Mouse (Mus musculus) spleen, adult 2 months (tissue): ENCODE data around the gene Odf3l2. TPM values are rescaled to one million over a fixed set of nuclear protein-coding genes. Genes with fewer than 3 reads are reported as not detected.

Source experiments
- DNase-seq, 2 experiments: peaks; one replicate each; pipeline versions ENCODE4 v3.0.0 to v3.0.0-alpha.2; 2012 to 2021; ENCODE audit warnings: low spot score in 2 of 2, low read depth in 1 of 2
- H3K27ac ChIP-seq: fragments of 200-500 bp; 2 replicates; pipeline ENCODE4 v1.5.1; 2012; ENCODE audit warnings: low read length, inconsistent platforms; ENCODE audit not compliant: insufficient read depth
- H3K27me3 ChIP-seq: fragments of 200-500 bp; 2 replicates; pipeline ENCODE4 v1.6.1; 2012; ENCODE audit warnings: mild to moderate bottlenecking, moderate library complexity, low read length, inconsistent platforms; ENCODE audit not compliant: control insufficient read depth, insufficient read depth
- H3K36me3 ChIP-seq: fragments of 200-500 bp; 2 replicates; pipeline ENCODE4 v1.6.1; 2012; ENCODE audit warnings: mild to moderate bottlenecking, low read length, inconsistent platforms; ENCODE audit not compliant: control insufficient read depth, insufficient read depth
- H3K4me1 ChIP-seq: fragments of 200-500 bp; 2 replicates; pipeline ENCODE4 v1.6.1; 2011; ENCODE audit warnings: inconsistent platforms; ENCODE audit not compliant: control insufficient read depth, insufficient read depth, insufficient read length
- H3K4me3 ChIP-seq: fragments of 200-500 bp; 2 replicates; pipeline ENCODE4 v1.5.1; 2011; ENCODE audit warnings: mild to moderate bottlenecking, inconsistent platforms; ENCODE audit not compliant: insufficient read depth, insufficient read length; ENCODE audit errors: extremely low read depth
- CTCF ChIP-seq: fragments of 200-500 bp; IDR thresholded peaks from 2 replicates; pipeline ENCODE4 v1.5.1; 2011; ENCODE audit warnings: mild to moderate bottlenecking, inconsistent platforms; ENCODE audit not compliant: insufficient read depth, insufficient read length, insufficient replicate concordance; ENCODE audit errors: extremely low read depth
- POLR2A ChIP-seq: fragments of 200-500 bp; IDR thresholded peaks from 2 replicates; pipeline ENCODE4 v1.6.1; 2011; ENCODE audit warnings: low read depth, low read length, inconsistent platforms
- WGBS: fragments of 180-500 bp; shearing (Covaris S2); methylation state at CpG from one replicate; pipeline ENCODE4 v1.1.7; 2018; 5-methylcytosine and 5-hydroxymethylcytosine counted together
- polyA plus RNA-seq: library from polyadenylated mRNA; depleted of rRNA; stranded (reverse); fragments of >200 nt; gene quantifications from 2 replicates; pipeline ENCODE4 v1.2.3, GENCODE M21; 2012

Gene Odf3l2
- polyA plus RNA-seq, 1 experiment: not detected

DNA sequence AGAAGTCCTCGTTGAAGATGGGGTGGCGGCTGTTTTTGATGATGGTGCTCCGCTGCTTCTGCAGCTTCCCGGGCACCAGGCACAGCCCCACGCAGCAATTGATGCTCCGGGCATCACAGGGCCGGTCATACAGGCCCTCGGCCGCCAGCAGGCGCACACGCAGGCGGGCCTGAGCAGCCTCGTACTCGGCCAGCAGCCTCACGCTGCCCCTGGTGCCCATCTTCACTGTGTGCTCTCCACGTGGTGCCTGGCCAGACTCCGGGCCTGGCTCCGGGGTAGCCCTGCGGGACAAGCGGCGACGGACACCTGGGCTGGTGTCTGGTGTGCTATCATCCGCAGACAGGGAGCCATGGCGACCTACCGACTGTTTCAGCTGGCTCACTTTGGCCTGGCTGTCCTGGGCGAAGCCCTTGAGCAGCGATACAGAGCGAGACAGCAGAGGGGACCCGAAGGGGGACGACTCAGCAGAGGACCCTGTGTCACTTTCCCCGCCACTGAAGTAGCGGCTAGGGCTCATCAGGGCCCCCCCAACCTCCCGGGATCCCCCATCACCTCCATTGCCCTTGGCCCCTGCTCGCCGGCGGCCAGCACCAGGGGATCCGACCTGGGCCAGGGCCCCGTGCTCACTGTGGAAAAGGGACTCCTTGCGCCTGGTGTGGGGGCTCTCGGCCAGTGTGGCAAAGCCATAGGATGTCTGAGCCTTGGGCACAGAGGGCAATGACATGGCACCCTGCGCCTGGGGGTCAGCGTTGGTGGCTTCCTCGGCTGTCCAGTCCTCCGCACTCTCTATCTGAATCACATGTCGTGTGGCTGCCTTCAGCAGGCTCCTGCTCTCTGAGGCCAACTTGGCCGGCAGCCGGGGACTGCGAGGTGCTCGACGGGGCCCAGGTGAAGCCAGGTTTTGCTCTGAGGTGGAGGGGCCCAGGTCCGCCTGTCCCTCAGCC lies 33.1 kb downstream of the Odf3l2 start:
- no peak overlapping the region for H3K27ac ChIP-seq
- H3K4me1 ChIP-seq: peaks cover 8% of the 10 kb centered on the region
- no peak for DNase-seq
- TF ChIP-seq CTCF: no peak
- no peak for TF ChIP-seq POLR2A
- H3K27me3 ChIP-seq: peaks cover 14% of the 10 kb centered on the region
- no peaks in the 10 kb centered on the region for H3K36me3 ChIP-seq
- WGBS: 16% methylated on average over 51 of the region's 51 CpGs
- H3K4me3 ChIP-seq: no peak overlapping the region

DNA sequence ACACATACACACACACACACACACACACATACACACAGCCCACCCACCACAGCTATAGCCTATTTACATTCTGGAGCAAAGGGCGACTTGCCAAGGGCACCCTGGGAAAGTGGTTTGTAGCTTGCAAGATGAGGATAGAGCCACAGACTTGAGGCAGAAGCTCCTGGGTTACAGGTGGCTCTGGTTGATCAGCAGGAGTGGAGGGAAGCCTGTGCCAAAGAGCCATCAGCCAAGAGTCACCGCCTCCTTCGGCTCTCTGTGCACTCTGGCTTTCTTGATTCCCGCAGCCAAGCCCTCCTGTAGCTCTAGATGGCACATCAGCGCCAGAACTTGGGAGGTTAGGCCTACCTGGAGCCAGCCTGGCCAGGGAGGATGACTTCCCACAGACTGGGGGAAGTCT lies 34.2 kb downstream of the Odf3l2 start:
- 57% methylated on average over 5 of the region's 5 CpGs for WGBS
- no peak overlapping the region for H3K27ac ChIP-seq
- no peak overlapping the region for H3K4me3 ChIP-seq
- TF ChIP-seq CTCF (no peak), POLR2A (no peak)
- H3K27me3 ChIP-seq: peaks cover 14% of the 10 kb centered on the region
- DNase-seq: no peak
- no peaks in the 10 kb centered on the region for H3K36me3 ChIP-seq
- peaks cover 8% of the 10 kb centered on the region for H3K4me1 ChIP-seq

DNA sequence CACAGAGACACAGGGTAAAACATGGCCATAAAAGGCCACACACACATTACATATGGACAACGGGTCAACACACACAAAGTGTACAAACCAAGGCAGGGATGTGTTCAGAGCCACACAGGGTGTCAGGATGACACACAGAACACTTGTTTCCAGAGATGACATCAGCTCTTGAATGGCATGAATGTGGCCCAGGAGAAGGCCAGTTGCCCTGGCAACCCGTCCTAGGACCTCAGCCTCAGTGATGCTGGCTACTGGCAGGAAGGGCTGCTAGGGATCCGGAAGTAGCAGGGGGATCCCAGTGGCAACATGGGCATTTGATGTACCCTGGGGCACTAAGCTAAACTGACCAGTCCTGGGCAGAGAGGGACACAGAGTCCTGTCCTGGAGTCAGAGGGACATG lies 36.3 kb downstream of the Odf3l2 start:
- no peak for DNase-seq
- TF ChIP-seq POLR2A: no peak
- TF ChIP-seq CTCF: no peak
- Histone ChIP-seq H3K27ac (no peak overlapping the region), H3K36me3 (no peaks in the 10 kb centered on the region), H3K4me1 (peaks cover 8% of the 10 kb centered on the region), H3K4me3 (no peak overlapping the region), H3K27me3 (peaks cover 14% of the 10 kb centered on the region)
- 79% methylated on average over 3 of the region's 3 CpGs for WGBS

DNA sequence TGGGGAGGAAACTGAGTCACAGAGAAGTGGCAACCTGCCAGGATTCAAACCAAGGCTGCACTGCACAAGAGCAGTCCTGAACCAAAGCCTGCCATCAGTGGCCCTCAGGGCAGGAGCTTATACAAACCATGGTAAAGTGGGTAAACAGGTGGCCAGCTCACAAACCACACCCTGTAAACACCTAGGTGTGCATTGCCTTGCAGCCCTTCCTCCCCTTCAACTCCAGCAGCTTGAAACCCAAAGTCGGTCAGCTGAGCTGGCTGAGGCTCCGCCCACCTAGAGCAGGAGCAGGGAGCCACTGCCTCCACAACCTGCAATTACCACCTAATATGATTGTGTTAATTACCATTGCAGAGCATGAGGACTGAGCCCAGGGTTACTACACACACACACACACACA lies 37.6 kb downstream of the Odf3l2 start:
- no peak for TF ChIP-seq CTCF
- TF ChIP-seq POLR2A: no peak

DNA sequence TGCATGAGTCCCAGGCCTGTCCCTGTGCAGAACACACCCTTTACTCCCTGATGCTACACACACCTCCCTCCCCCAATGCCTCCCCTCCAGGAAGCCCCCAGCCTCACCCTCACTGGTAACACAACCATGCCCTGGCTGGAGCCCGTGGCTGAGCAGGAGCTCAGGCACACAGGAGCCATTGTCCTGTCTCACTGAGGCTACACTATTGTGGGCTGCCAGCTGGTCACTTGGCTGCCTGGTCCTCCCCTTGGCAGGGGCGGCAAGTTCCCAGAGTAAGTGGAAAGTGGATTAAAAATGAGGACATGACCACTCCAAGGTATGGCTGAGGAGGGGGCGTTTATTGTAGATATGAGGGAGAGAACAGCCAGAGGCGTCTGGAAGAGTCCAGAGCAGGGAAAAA lies 39.0 kb downstream of the Odf3l2 start:
- Histone ChIP-seq H3K4me1 (no peaks in the 10 kb centered on the region), H3K36me3 (no peaks in the 10 kb centered on the region), H3K27me3 (no peaks in the 10 kb centered on the region), H3K4me3 (no peak overlapping the region), H3K27ac (no peak overlapping the region)
- 73% methylated on average over 4 of the region's 4 CpGs for WGBS
- DNase-seq: no peak
- TF ChIP-seq POLR2A (no peak), CTCF (no peak)

More for the DNA sequence above, 37.6 kb downstream of the Odf3l2 start:
- no peak for DNase-seq
- no peak overlapping the region for H3K4me3 ChIP-seq
- WGBS: 49% methylated on average over 2 of the region's 2 CpGs
- no peaks in the 10 kb centered on the region for H3K36me3 ChIP-seq
- H3K27ac ChIP-seq: no peak overlapping the region
- peaks cover 6% of the 10 kb centered on the region for H3K27me3 ChIP-seq
- H3K4me1 ChIP-seq: no peaks in the 10 kb centered on the region

DNA sequence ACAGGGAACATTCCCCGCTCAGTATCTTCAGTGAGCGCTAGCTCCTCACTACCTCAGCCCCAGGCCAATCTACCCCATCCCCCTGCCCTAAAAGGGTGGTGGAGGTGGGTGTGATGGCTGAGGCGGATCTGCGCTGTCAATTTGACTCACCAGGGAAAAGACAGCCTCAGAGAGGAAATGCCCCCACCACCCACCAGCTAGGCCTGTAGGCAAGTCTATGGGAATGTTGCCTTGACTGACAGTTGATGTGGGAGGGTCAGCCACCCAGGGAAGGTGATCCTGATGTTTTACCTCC lies 47.7 kb downstream of the Odf3l2 start:
- 90% methylated on average over 4 of the region's 4 CpGs for WGBS
- TF ChIP-seq CTCF (no peak), POLR2A (no peak)
- no peak overlapping the region for H3K4me3 ChIP-seq
- no peak overlapping the region for H3K27ac ChIP-seq
- H3K36me3 ChIP-seq: no peaks in the 10 kb centered on the region
- no peak for DNase-seq
- H3K27me3 ChIP-seq: no peaks in the 10 kb centered on the region
- no peaks in the 10 kb centered on the region for H3K4me1 ChIP-seq
